Mouse (Mus musculus): ENCODE measurements at regions not wholly inside any gene's neighbourhood (a gene's known extent, or its start where the extent isn't known, plus 50 kb on each side); places are given as distances from the start of the nearest gene placed in this dataset.

GRCm38 (mm10) chrX:19202542-19202941, 278.6 kb downstream of the Tex13c3 start:
- no peak for TF ChIP-seq MXI1 (IDR thresholded peaks at IDR 0.05; ENCODE audit: low read depth, low read length)
- no peak for TF ChIP-seq TCF12 (IDR thresholded peaks at IDR 0.05; ENCODE audit: low read depth, low read length)
- TF ChIP-seq ZC3H11A (IDR thresholded peaks at IDR 0.05; ENCODE audit: low read depth, low read length), result no peak
- no peak for TF ChIP-seq POLR2AphosphoS2 (IDR thresholded peaks at IDR 0.05; ENCODE audit: low read depth, low read length)
- TF ChIP-seq USF1 (IDR thresholded peaks at IDR 0.05; ENCODE audit: low read depth, low read length), result no peak
- no peak for TF ChIP-seq JUND (conservative IDR thresholded peaks at IDR 0.05; ENCODE audit: low read depth, low read length)
- TF ChIP-seq CTCF (conservative IDR thresholded peaks at IDR 0.05 in 1 of 2, IDR thresholded peaks at IDR 0.05 in 1 of 2; ENCODE audit: low read depth in 2 of 2, low read length in 2 of 2), result no peak
- TF ChIP-seq TBP (conservative IDR thresholded peaks at IDR 0.05; ENCODE audit: low read depth, low read length), result no peak
- TF ChIP-seq POLR2A (IDR thresholded peaks at IDR 0.05; ENCODE audit: low read depth, low read length), result no peak
- no peak for TF ChIP-seq ZMIZ1 (IDR thresholded peaks at IDR 0.05; ENCODE audit: low read depth, low read length)
- no peak for TF ChIP-seq E2F4 (IDR thresholded peaks at IDR 0.05; ENCODE audit: insufficient replicate concordance, low read depth, low read length)
